Mouse (Mus musculus) heart, adult 11 months (tissue): ENCODE data around the gene Olfr1505.

Experiments
- DNase-seq: peaks from one replicate; pipeline ENCODE4 v3.0.0; 2022

Gene Olfr1505

DNA sequence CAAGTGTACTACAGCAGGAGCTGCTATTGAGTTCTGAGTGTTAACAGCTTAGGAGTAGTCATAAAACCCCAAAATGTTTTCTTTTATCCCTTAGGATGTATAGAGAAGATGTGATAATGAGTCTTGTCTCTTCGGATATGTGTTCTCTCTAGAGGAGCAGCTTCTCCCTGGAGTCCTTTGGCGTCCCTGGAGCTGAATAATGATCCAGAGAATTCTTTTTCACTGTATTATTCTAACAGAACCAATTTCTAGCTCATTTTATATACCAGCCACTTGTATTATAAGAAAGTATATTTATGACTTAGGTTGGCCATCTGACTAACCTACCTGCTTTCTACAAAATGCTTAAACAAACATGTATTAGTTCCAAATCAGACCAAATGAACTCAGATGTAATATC is at the start of gene Olfr1505:
TSS of gene Olfr1505 (plus strand) at position 301 of the 400 bp plus-strand sequence.
- DNase-seq, result no peak

DNA sequence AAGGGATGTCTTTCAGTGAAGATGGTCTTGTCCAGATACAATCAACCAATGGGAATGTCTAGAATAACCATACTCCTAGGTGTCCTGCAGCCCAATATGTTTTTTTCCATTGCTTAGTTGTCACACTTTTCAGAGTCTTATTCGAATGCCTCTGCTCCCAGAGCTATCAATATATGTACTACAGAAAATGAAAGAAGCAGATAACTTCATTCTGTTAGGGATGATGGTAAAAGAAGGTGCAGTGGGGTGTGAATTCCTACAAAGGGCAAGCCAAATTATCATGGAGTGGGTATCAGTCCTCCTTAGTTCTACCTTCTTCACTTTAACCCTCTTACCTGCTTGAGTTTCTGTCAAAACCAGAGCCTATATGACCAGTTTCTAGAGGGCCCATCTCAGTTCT is 15.5 kb upstream of the Olfr1505 start, which contains the start of gene Olfr1504:
TSS of gene Olfr1504 (minus strand) at position 101 of the 400 bp plus-strand sequence.
- DNase-seq, result no peak
